Mouse (Mus musculus) MEL (cell line): Measurements from ENCODE around the gene BC052040. TPM values are rescaled to one million over a fixed set of nuclear protein-coding genes. Genes with fewer than 3 reads are reported as not detected.

Experiments
- DNase-seq: peaks from one replicate; pipeline ENCODE4 v3.0.0; 2011; ENCODE audit warnings: low read depth, low spot score
- H3K27ac ChIP-seq: 2 replicates; pipeline ENCODE4 v1.5.1; 2012; ENCODE audit warnings: low read depth, mild to moderate bottlenecking, control low read depth, low read length, moderate library complexity; ENCODE audit not compliant: control insufficient read depth
- H3K27me3 ChIP-seq, 2 experiments: fragments of 150-350 bp in 1 of 2; sonication (generic) in 1 of 2; 2 replicates each; pipeline ENCODE4 v1.6.1; 2012; ENCODE audit warnings: low read length in 2 of 2, mild to moderate bottlenecking in 2 of 2, improper control_type of control experiment in 1 of 2, moderate library complexity in 1 of 2; ENCODE audit not compliant: insufficient read depth in 2 of 2, control insufficient read depth in 1 of 2
- H3K36me3 ChIP-seq, 2 experiments: 2 replicates each; pipeline ENCODE4 v1.6.1; 2012 to 2014; ENCODE audit warnings: low read length in 2 of 2, improper control_type of control experiment in 1 of 2, inconsistent platforms in 1 of 2, mild to moderate bottlenecking in 1 of 2; ENCODE audit not compliant: insufficient read depth in 2 of 2, control insufficient read depth in 1 of 2
- H3K4me1 ChIP-seq, 2 experiments: fragments of 150-350 bp in 1 of 2; sonication (generic) in 1 of 2; 2 replicates each; pipeline ENCODE4 v1.6.1; 2012; ENCODE audit warnings: low read length in 2 of 2, improper control_type of control experiment in 1 of 2, mild to moderate bottlenecking in 1 of 2; ENCODE audit not compliant: insufficient read depth in 2 of 2, control insufficient read depth in 1 of 2
- H3K4me3 ChIP-seq, 2 experiments: fragments of 150-350 bp in 1 of 2; sonication (generic) in 1 of 2; 2 replicates each; pipeline ENCODE4 v1.5.1; 2012; ENCODE audit warnings: low read depth in 2 of 2, low read length in 2 of 2, mild to moderate bottlenecking in 2 of 2, moderate library complexity in 2 of 2, control low read depth in 1 of 2, improper control_type of control experiment in 1 of 2; ENCODE audit not compliant: control insufficient read depth in 1 of 2, insufficient read depth in 1 of 2
- H3K79me2 ChIP-seq: 2 replicates; pipeline ENCODE4 v1.6.1; 2012; ENCODE audit warnings: mild to moderate bottlenecking, low read length, moderate library complexity; ENCODE audit not compliant: control insufficient read depth, poor library complexity, insufficient read depth
- H3K9ac ChIP-seq: 2 replicates; pipeline ENCODE4 v1.6.1; 2012; ENCODE audit warnings: low read depth, mild to moderate bottlenecking, control low read depth, low read length, moderate library complexity; ENCODE audit not compliant: control insufficient read depth, poor library complexity, severe bottlenecking
- H3K9me3 ChIP-seq: fragments of 150-350 bp; sonication (generic); replicated peaks from 2 replicates; pipeline ENCODE4 v1.6.1; 2012; ENCODE audit warnings: mild to moderate bottlenecking, low read length, improper control_type of control experiment, moderate library complexity; ENCODE audit not compliant: insufficient read depth
- BHLHE40 ChIP-seq: IDR thresholded peaks from 2 replicates; pipeline ENCODE4 v1.6.1; 2012; ENCODE audit warnings: low read depth, mild to moderate bottlenecking, inconsistent platforms, low read length, improper control_type of control experiment, borderline replicate concordance
- CHD1 ChIP-seq: IDR thresholded peaks from 2 replicates; pipeline ENCODE4 v1.6.1; 2012; ENCODE audit warnings: low read depth, mild to moderate bottlenecking, inconsistent platforms, low read length, improper control_type of control experiment
- CHD2 ChIP-seq: IDR thresholded peaks from 2 replicates; pipeline ENCODE4 v1.6.1; 2011; ENCODE audit warnings: low read length, improper control_type of control experiment
- CTCF ChIP-seq, 3 experiments: IDR thresholded peaks in 2 of 3; conservative IDR thresholded peaks in 1 of 3; 2 replicates each; pipeline ENCODE4 v1.5.1; 2011 to 2012; ENCODE audit warnings: low read length in 3 of 3, low read depth in 2 of 3, mild to moderate bottlenecking in 2 of 3, improper control_type of control experiment in 1 of 3, inconsistent platforms in 1 of 3, mixed read lengths in 1 of 3, moderate library complexity in 1 of 3; ENCODE audit not compliant: control insufficient read depth in 1 of 3, insufficient read depth in 1 of 3, poor library complexity in 1 of 3, severe bottlenecking in 1 of 3
- E2F4 ChIP-seq: IDR thresholded peaks from 2 replicates; pipeline ENCODE4 v1.6.1; 2011; ENCODE audit warnings: low read depth, low read length, improper control_type of control experiment, borderline replicate concordance
- ELF1 ChIP-seq: IDR thresholded peaks from 2 replicates; pipeline ENCODE4 v1.6.1; 2014; ENCODE audit warnings: low read depth, mild to moderate bottlenecking, inconsistent platforms, low read length, improper control_type of control experiment, moderate library complexity
- EP300 ChIP-seq, 2 experiments: IDR thresholded peaks; 2 replicates each; pipeline ENCODE4 v1.6.1; 2011; ENCODE audit warnings: improper control_type of control experiment in 2 of 2, low read length in 2 of 2, low read depth in 1 of 2, mild to moderate bottlenecking in 1 of 2
- GABPA ChIP-seq: IDR thresholded peaks from 2 replicates; pipeline ENCODE4 v1.6.1; 2012; ENCODE audit warnings: low read depth, mild to moderate bottlenecking, inconsistent platforms, low read length, improper control_type of control experiment, moderate library complexity
- GATA1 ChIP-seq: IDR thresholded peaks from 2 replicates; pipeline ENCODE4 v1.6.1; 2011; ENCODE audit warnings: low read depth, low read length, improper control_type of control experiment
- HCFC1 ChIP-seq: IDR thresholded peaks from 2 replicates; pipeline ENCODE4 v1.6.1; 2012; ENCODE audit warnings: low read depth, mild to moderate bottlenecking, inconsistent platforms, low read length, improper control_type of control experiment, moderate library complexity
- JUND ChIP-seq: IDR thresholded peaks from 2 replicates; pipeline ENCODE4 v1.6.1; 2011; ENCODE audit warnings: low read depth, mild to moderate bottlenecking, improper control_type of control experiment, low read length
- KAT2A ChIP-seq: conservative IDR thresholded peaks from 2 replicates; pipeline ENCODE4 v1.6.1; 2012; ENCODE audit warnings: low read depth, low read length, improper control_type of control experiment, inconsistent platforms
- MAFK ChIP-seq: IDR thresholded peaks from 2 replicates; pipeline ENCODE4 v1.6.1; 2011; ENCODE audit warnings: low read depth, mild to moderate bottlenecking, low read length, improper control_type of control experiment, borderline replicate concordance
- MAX ChIP-seq: IDR thresholded peaks from 2 replicates; pipeline ENCODE4 v1.6.1; 2011; ENCODE audit warnings: low read length, improper control_type of control experiment
- MAZ ChIP-seq: IDR thresholded peaks from 2 replicates; pipeline ENCODE4 v1.6.1; 2012; ENCODE audit warnings: low read depth, mild to moderate bottlenecking, inconsistent platforms, low read length, improper control_type of control experiment
- MEF2A ChIP-seq: IDR thresholded peaks from 2 replicates; pipeline ENCODE4 v1.6.1; 2014; ENCODE audit warnings: low read depth, mild to moderate bottlenecking, inconsistent platforms, low read length, improper control_type of control experiment; ENCODE audit not compliant: poor library complexity, insufficient replicate concordance, severe bottlenecking; ENCODE audit errors: extremely low read depth
- MXI1 ChIP-seq: IDR thresholded peaks from 2 replicates; pipeline ENCODE4 v1.6.1; 2011; ENCODE audit warnings: mild to moderate bottlenecking, low read depth, low read length, improper control_type of control experiment
- MYB ChIP-seq: IDR thresholded peaks from 2 replicates; pipeline ENCODE4 v1.6.1; 2011; ENCODE audit warnings: mild to moderate bottlenecking, low read depth, low read length, improper control_type of control experiment
- MYC ChIP-seq: IDR thresholded peaks from 2 replicates; pipeline ENCODE4 v1.6.1; 2011; ENCODE audit warnings: low read depth, mild to moderate bottlenecking, low read length, improper control_type of control experiment, moderate library complexity
- NELFE ChIP-seq: IDR thresholded peaks from 2 replicates; pipeline ENCODE4 v1.6.1; 2011; ENCODE audit warnings: low read depth, low read length, improper control_type of control experiment
- NRF1 ChIP-seq: IDR thresholded peaks from 2 replicates; pipeline ENCODE4 v1.6.1; 2014; ENCODE audit warnings: low read depth, mild to moderate bottlenecking, inconsistent platforms, low read length, improper control_type of control experiment, moderate library complexity; ENCODE audit not compliant: poor library complexity, insufficient read depth, severe bottlenecking
- POLR2A ChIP-seq, 2 experiments: IDR thresholded peaks; 2 replicates each; pipeline ENCODE4 v1.6.1; 2011 to 2012; ENCODE audit warnings: low read length in 2 of 2, mild to moderate bottlenecking in 2 of 2, control low read depth in 1 of 2, improper control_type of control experiment in 1 of 2, low read depth in 1 of 2, moderate library complexity in 1 of 2; ENCODE audit not compliant: control insufficient read depth in 1 of 2, insufficient read depth in 1 of 2, poor library complexity in 1 of 2
- POLR2AphosphoS2 ChIP-seq: IDR thresholded peaks from 2 replicates; pipeline ENCODE4 v1.6.1; 2011; ENCODE audit warnings: low read length, improper control_type of control experiment
- POLR2AphosphoS5 ChIP-seq: IDR thresholded peaks from 2 replicates; pipeline ENCODE4 v1.6.1; 2012; ENCODE audit warnings: low read depth, borderline replicate concordance, mild to moderate bottlenecking, inconsistent platforms, low read length, moderate library complexity, mixed read lengths
- RAD21 ChIP-seq: IDR thresholded peaks from 2 replicates; pipeline ENCODE4 v1.6.1; 2011; ENCODE audit warnings: mild to moderate bottlenecking, low read depth, low read length, improper control_type of control experiment
- RCOR1 ChIP-seq: IDR thresholded peaks from 2 replicates; pipeline ENCODE4 v1.6.1; 2012; ENCODE audit warnings: low read depth, mild to moderate bottlenecking, inconsistent platforms, low read length, improper control_type of control experiment
- SMC3 ChIP-seq: IDR thresholded peaks from 2 replicates; pipeline ENCODE4 v1.6.1; 2011; ENCODE audit warnings: low read depth, low read length, improper control_type of control experiment
- TAL1 ChIP-seq: IDR thresholded peaks from 2 replicates; pipeline ENCODE4 v1.6.1; 2012; ENCODE audit warnings: mild to moderate bottlenecking, inconsistent platforms, low read length, moderate library complexity, mixed read lengths
- TBP ChIP-seq: IDR thresholded peaks from 2 replicates; pipeline ENCODE4 v1.8.0; 2011; ENCODE audit warnings: low read depth, low read length, improper control_type of control experiment
- TCF12 ChIP-seq: IDR thresholded peaks from 2 replicates; pipeline ENCODE4 v1.6.1; 2014; ENCODE audit warnings: low read depth, mild to moderate bottlenecking, inconsistent platforms, low read length, improper control_type of control experiment, moderate library complexity
- USF1 ChIP-seq: IDR thresholded peaks from 2 replicates; pipeline ENCODE4 v1.6.1; 2014; ENCODE audit warnings: low read depth, mild to moderate bottlenecking, inconsistent platforms, low read length, improper control_type of control experiment, moderate library complexity
- USF2 ChIP-seq, 2 experiments: IDR thresholded peaks; 2 replicates each; pipeline ENCODE4 v1.6.1; 2011 to 2012; ENCODE audit warnings: improper control_type of control experiment in 2 of 2, low read length in 2 of 2, borderline replicate concordance in 1 of 2, inconsistent platforms in 1 of 2, low read depth in 1 of 2, mild to moderate bottlenecking in 1 of 2; ENCODE audit not compliant: insufficient read depth in 1 of 2
- ZC3H11A ChIP-seq: IDR thresholded peaks from 2 replicates; pipeline ENCODE4 v1.6.1; 2012; ENCODE audit warnings: low read depth, mild to moderate bottlenecking, inconsistent platforms, low read length, improper control_type of control experiment
- ZMIZ1 ChIP-seq: IDR thresholded peaks from 2 replicates; pipeline ENCODE4 v1.6.1; 2012; ENCODE audit warnings: low read depth, mild to moderate bottlenecking, inconsistent platforms, low read length, improper control_type of control experiment, moderate library complexity
- ZNF384 ChIP-seq: IDR thresholded peaks from 2 replicates; pipeline ENCODE4 v1.6.1; 2012; ENCODE audit warnings: low read depth, mild to moderate bottlenecking, inconsistent platforms, low read length, improper control_type of control experiment
- polyA plus RNA-seq, 2 experiments: library from polyadenylated mRNA; stranded (reverse) in 1 of 2; unstranded in 1 of 2; fragments of >175 nt in 1 of 2; fragments of >200 nt in 1 of 2; gene quantifications; 2 replicates each; pipeline versions ENCODE4 v1.2.1 to v1.2.4; 2012; ENCODE audit warnings: low replicate concordance in 2 of 2, low read depth in 1 of 2; ENCODE audit not compliant: insufficient read length in 2 of 2, insufficient read depth in 1 of 2, missing spikeins in 1 of 2
- total RNA-seq: library from RNA; depleted of rRNA; stranded (reverse); fragments of 300-350 nt; gene quantifications from 2 replicates; pipeline ENCODE4 v1.2.3, GENCODE M21; 2012; rRNA removed

The BC052040 gene
- total RNA-seq = 5.2 and 5.3 TPM in 2 replicates
- 10 to 100 TPM in 1 of 2 experiments, not detected in 1; 18.2 TPM for polyA plus RNA-seq

GRCm38 (mm10) chr2:115581241-115581988 lies at the start of gene BC052040:
Gene BC052040, plus strand, starts transcription at chr2:115581716.
- Histone ChIP-seq H3K4me1 (peaks cover 4 to 10% of the 10 kb centered on the region in 2 experiments), H3K27me3 (no peaks in the 10 kb centered on the region), H3K4me3 (peak within 1 kb of the TSS; percentile 68 to 91), H3K9me3 (no peaks in the 10 kb centered on the region), H3K27ac (peak within 1 kb of the TSS; percentile 82), H3K9ac (peak within 1 kb of the TSS; percentile 91), H3K36me3 (peaks cover 0 to 12% of the 10 kb centered on the region in 2 experiments; a peak in 2 of 4 replicates), H3K79me2 (peaks cover 14% of the 10 kb centered on the region)
- DNase-seq = peak; percentile 95
- peak; percentile 72 for TF ChIP-seq TBP
- TF ChIP-seq CHD1 = no peak
- TF ChIP-seq POLR2AphosphoS2 = peak; percentile 70; the same call in 1 of the 2 replicates
- peak; percentile 30 to 86; a peak in 3 of 4 replicates for TF ChIP-seq POLR2A (IDR thresholded peaks at IDR 0.05; ENCODE audit: control insufficient read depth in 1 of 2, insufficient read depth in 1 of 2, low read depth in 1 of 2, low read length in 2 of 2, poor library complexity in 1 of 2)
- peak; percentile 91 for TF ChIP-seq E2F4
- no peak for TF ChIP-seq USF2 (IDR thresholded peaks at IDR 0.05; ENCODE audit: borderline replicate concordance in 1 of 2, insufficient read depth in 1 of 2, low read depth in 1 of 2, low read length in 2 of 2)
- peak; percentile 30; the same call in 1 of the 2 replicates for TF ChIP-seq CHD2
- TF ChIP-seq GATA1 = no peak
- peak; percentile 84 for TF ChIP-seq MYC
- TF ChIP-seq MYB = no peak
- no peak for TF ChIP-seq MAFK
- no peak for TF ChIP-seq EP300 (IDR thresholded peaks at IDR 0.05; ENCODE audit: low read depth in 1 of 2, low read length in 2 of 2)
- TF ChIP-seq JUND = no peak
- peak; percentile 91 for TF ChIP-seq HCFC1
- TF ChIP-seq GABPA = no peak
- peak; percentile 83 for TF ChIP-seq NELFE
- no peak for TF ChIP-seq BHLHE40
- peak; percentile 81 for TF ChIP-seq MXI1
- no peak for TF ChIP-seq RAD21
- TF ChIP-seq TCF12 = 0 out of 2 replicates have a peak, but pooled peaks have one; percentile 33
- TF ChIP-seq SMC3 = no peak
- TF ChIP-seq ZC3H11A = no peak
- peak; percentile 77 for TF ChIP-seq NRF1
- TF ChIP-seq CTCF (IDR thresholded peaks at IDR 0.05 in 2 of 3, conservative IDR thresholded peaks at IDR 0.05 in 1 of 3; ENCODE audit: control insufficient read depth in 1 of 3, insufficient read depth in 1 of 3, low read depth in 2 of 3, low read length in 3 of 3, poor library complexity in 1 of 3, severe bottlenecking in 1 of 3) = no peak
- TF ChIP-seq RCOR1 = no peak
- TF ChIP-seq MAX = peak; percentile 64; the same call in 1 of the 2 replicates
- TF ChIP-seq TAL1 = no peak
- TF ChIP-seq KAT2A = peak; percentile 78; the same call in 1 of the 2 replicates
- peak; percentile 33; the same call in 1 of the 2 replicates for TF ChIP-seq ZMIZ1
- TF ChIP-seq USF1 = no peak
- TF ChIP-seq POLR2AphosphoS5 = no peak
- no peak for TF ChIP-seq MEF2A
- TF ChIP-seq MAZ = no peak
- peak; percentile 99 for TF ChIP-seq ELF1
- peak; percentile 28; the same call in 1 of the 2 replicates for TF ChIP-seq ZNF384
